Mouse (Mus musculus): ENCODE measurements around the gene Igfbp4.

Gene Igfbp4

GRCm38 (mm10) chr11:99041051-99041729 lies at the start of gene Igfbp4:
Igfbp4 (plus strand) TSS chr11:99041244.
- peak; percentile 84 to 88 for DNase-seq

- no peak for DNase-seq
Observed at GRCm38 (mm10) chr11:98995987-98996386, 45.1 kb upstream of the Igfbp4 start.

GRCm38 (mm10) chr11:98997659-98998058 lies 43.4 kb upstream of the Igfbp4 start:
- DNase-seq: no peak

GRCm38 (mm10) chr11:98998776-98999175 lies 42.3 kb upstream of the Igfbp4 start:
- DNase-seq: no peak

- DNase-seq: no peak
Observed at GRCm38 (mm10) chr11:98999243-98999642, 41.8 kb upstream of the Igfbp4 start.

GRCm38 (mm10) chr11:99006788-99007187 lies 34.3 kb upstream of the Igfbp4 start:
- DNase-seq: no peak

GRCm38 (mm10) chr11:99010124-99010523 lies 30.9 kb upstream of the Igfbp4 start:
- no peak for DNase-seq

GRCm38 (mm10) chr11:99010706-99011105 lies 30.3 kb upstream of the Igfbp4 start:
- no peak for DNase-seq

- DNase-seq: no peak
Observed at GRCm38 (mm10) chr11:99013856-99014255, 27.2 kb upstream of the Igfbp4 start.

- no peak for DNase-seq
Observed at GRCm38 (mm10) chr11:99019844-99020243, 21.2 kb upstream of the Igfbp4 start.

GRCm38 (mm10) chr11:99022384-99022933 lies 18.6 kb upstream of the Igfbp4 start:
- no peak for DNase-seq

GRCm38 (mm10) chr11:99023094-99023493 lies 17.9 kb upstream of the Igfbp4 start:
- no peak for DNase-seq

GRCm38 (mm10) chr11:99023500-99024467 lies 17.3 kb upstream of the Igfbp4 start, which contains the start of gene Top2a:
Top2a (minus strand) TSS chr11:99024189.
- peak; percentile 85 to 96 for DNase-seq

GRCm38 (mm10) chr11:99024468-99025134 lies 16.4 kb upstream of the Igfbp4 start:
- DNase-seq: no peak

GRCm38 (mm10) chr11:99025878-99026277 lies 15.2 kb upstream of the Igfbp4 start:
- no peak for DNase-seq

GRCm38 (mm10) chr11:99026899-99027440 lies 14.1 kb upstream of the Igfbp4 start:
- no peak for DNase-seq

- peak in 1 of 2 experiments; percentile 38 for DNase-seq
Observed at GRCm38 (mm10) chr11:99035350-99035749, 5.7 kb upstream of the Igfbp4 start.

GRCm38 (mm10) chr11:99036254-99036653 lies 4.8 kb upstream of the Igfbp4 start:
- no peak for DNase-seq

GRCm38 (mm10) chr11:99039782-99040181 lies 1.3 kb upstream of the Igfbp4 start:
- DNase-seq: peak; percentile 85 to 91

GRCm38 (mm10) chr11:99040346-99040974 lies 584 bp upstream of the Igfbp4 start:
- DNase-seq: peak; percentile 55 to 59

GRCm38 (mm10) chr11:99041841-99042780 lies 1.1 kb downstream of the Igfbp4 start:
- peak in 1 of 2 experiments; percentile 39 for DNase-seq
